Mouse (Mus musculus): ENCODE measurements around the gene Arhgdig. TPM values are rescaled to one million over a fixed set of nuclear protein-coding genes. Genes with fewer than 3 reads are reported as not detected.

The Arhgdig gene
- total RNA-seq (2021): 1 to 10 TPM; 1.2 to 2.2 TPM
- long read RNA-seq, experiment 1, partial matches to known transcripts: 0 of 2 reads
- long read RNA-seq, experiment 1, other reads (novel, unspliced or antisense): 0 of 2 reads
- long read RNA-seq, experiment 2, partial matches to known transcripts: 0 of 3 reads
- long read RNA-seq, experiment 2, other reads (novel, unspliced or antisense): 0 of 3 reads

DNA sequence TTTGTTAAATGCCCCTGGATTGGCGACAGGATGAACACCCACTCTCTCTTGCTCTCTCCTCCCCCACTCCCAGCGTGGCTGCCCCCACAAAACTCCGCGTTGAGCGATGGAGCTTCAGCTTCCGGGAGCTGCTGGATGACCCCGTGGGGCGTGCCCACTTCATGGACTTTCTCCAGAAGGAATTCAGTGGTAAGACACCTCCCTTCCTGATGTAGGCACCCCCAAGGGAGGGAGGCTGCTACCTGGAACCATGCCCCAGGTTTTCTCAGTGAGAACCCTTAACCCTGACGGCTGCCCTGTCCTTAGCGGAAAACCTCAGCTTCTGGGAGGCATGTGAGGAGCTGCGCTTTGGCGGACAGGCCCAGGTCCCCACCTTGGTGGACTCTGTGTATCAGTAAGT is at the start of gene Arhgdig:
Gene Arhgdig, minus strand, starts transcription at position 101 of the 400 bp plus-strand sequence.
- DNase-seq: no peak

DNA sequence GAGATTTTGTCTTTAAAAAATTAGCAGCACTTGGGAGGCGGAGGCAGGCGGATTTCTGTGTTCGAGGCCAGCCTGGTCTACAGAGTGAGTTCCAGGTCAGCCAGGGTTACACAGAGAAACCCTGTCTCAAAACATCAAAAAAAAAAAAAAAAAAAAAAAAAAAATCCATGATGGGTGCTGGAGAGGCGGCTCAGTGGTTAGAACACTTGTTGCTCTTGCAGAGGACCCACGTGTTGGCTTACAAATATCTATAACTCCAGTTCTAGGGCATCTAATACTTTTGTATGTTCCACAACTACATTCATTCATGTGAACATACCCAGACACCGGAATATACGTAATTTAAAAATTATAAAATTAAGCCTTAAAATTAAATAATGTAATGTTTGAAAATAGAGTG is 47.7 kb upstream of the Arhgdig start:
- DNase-seq: no peak

DNA sequence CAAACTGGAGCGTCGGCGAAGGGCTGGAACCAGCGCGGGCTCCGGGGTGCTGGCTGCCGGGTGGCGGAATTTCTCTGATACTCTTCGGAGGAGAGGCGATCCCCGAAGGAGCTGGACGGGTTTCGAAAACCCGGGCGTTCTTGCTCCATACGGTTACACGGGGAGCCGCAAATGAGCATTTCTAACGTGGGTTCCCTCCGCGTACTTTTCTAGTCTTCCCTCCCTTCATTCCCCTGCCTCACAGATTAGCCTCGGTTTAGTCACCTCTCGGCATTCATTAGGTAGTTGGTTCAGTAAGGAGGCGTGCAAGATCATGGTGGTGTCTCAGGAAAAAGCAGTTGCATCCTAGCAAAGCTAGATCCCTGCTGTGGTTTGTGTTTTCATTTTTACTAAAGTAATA is 45.8 kb upstream of the Arhgdig start:
- DNase-seq: no peak

DNA sequence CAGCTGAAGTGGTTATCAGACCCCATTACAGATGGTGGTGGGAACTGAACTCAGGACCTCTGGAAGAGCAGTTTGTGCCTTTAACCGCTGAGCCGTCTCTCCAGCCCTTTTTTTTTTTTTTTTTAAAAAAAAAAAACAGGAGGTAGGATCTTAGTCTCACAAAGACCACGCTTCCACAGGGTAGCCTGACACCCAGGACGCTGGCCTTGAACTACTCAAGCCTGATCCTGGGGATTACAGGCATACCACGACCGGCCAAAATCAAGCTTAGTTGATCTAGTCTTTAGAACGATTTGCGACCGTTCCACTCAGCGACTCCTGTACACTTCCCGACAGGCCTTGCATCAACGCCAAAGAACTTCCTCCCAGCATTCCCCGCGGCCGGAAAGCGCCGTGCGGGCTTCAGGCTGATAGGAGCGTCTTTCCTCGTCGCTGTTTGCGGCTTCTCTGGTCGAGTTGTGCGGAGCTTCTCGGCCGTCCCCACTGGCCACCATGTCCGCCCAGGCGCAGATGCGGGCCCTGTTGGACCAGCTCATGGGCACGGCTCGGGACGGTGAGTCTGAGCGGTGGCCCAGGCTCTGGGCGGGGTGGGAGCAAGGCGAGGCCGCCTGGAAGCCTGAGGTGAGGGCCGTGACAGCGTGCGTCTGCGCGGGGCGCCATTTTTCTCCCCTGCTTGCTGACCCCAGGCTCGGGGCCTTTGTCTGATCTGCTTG is 45.1 kb upstream of the Arhgdig start, which contains the start of gene Luc7l:
Gene Luc7l, plus strand, starts transcription at position 358 of the 713 bp plus-strand sequence.
- DNase-seq: peak; percentile 92

DNA sequence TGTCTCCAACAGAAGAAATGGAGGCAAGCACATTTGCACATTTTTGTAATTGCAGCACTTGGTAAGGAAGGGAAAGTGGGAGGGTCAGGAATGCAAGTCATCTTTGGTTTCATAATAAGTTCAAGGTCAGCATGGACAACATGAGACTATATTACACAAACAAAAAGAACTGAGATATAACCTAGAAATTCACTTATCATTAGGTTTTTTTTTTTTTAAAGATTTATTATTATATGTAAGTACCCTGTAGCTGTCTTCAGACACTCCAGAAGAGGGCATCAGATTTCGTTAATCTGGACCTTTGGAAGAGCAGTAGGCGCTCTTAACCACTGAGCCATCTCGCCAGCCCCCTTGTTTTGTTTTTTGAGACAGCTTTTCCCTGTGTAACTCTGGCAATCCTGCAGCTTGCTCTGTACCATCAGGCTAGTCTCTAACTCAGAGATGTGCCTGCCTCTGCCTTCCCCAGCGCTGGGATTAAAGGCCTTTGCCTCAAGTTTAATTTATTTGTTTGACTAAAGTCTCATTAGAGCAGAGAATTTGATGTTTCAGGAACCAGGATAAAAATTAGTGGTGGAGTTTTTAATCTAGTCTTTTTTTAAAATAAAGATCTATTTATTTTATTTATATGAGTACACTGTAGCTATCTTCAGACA is 44.4 kb upstream of the Arhgdig start:
- no peak for DNase-seq

DNA sequence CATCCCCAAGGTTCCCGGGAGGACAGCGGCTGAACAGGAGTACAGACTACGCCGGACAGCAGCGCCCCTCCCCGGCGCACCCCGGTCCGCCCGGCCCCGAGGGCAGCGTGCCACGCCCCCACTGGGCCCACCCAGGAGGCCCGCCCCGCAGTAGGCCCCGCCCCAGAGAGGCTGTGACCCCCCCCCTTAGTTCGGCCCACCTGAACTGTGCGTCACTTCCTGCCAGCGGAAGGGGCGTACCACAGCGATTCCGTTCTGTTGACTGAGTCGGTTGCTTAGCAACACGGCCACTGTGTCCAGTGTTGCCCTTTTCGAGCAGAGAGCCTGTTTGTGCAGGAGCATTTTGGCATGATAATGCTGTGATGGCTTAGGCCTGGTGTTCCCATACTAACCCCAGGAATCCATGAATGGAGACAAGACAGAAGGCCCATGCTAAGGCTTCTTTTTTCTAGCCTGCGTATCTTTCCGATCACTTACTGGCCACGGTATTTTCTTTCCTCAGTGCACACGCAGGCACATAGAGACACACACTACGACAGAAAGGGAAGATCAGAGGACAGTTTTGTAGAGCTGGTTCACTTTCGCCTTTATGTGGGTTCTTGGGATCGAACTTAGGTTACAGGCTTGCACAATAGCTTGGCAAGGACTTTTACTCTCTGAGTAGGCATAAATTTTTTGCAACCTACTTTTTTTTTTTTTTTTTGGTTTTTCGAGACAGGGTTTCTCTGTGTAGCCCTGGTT is 36.7 kb upstream of the Arhgdig start, which contains the start of gene Fam234a:
Gene Fam234a, minus strand, starts transcription at position 142 of the 741 bp plus-strand sequence.
- peak; percentile 97 for DNase-seq

DNA sequence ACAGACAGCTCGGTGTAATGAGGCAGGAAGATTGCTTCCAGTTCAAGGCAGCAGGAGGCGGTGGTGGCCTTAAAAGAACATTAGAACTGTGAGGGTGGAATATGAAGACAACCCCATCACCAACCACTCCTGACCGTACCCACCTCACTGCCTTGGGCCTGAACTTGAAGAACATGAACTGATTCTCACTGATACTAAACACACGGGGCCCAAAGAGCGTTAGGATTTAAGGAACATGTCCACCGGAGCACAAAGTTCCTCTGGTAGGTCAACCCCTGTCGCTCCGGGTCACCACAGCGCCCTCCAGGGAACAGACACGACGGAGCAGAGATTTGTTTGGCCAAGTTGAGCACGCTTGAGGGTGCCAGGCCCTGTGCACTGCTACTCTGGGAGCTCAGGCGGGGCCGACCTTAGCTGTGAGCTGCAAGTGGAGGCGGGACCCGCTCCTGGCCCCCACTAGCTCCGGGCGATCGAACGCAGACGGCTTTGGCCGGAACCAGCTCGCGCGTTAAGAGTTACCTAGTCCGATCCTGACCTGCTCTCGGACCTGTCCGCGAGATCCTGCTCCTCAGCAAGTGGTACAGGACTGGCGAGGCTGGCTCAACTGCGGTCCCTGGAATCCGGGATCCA is 36.0 kb upstream of the Arhgdig start:
- peak; percentile 76 for DNase-seq

DNA sequence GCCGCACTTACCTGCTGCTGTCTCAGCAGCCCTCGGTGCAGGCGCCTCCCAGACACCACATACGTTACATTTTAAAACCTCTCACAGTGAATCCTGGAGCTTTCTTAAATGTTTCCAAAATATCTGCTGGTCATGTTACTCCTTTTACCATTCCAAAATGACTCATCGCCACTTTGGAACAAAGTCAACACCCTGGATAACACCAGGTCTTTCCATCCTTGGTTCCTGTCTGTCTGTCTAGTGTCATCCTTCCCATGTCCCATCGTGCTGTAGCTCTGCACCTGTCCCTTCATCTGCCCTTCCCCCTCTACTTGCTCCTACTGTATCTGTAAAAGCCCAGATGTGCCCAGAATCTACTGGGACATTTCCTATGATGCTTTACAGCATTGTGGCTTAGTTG is 33.4 kb upstream of the Arhgdig start:
- DNase-seq: no peak

DNA sequence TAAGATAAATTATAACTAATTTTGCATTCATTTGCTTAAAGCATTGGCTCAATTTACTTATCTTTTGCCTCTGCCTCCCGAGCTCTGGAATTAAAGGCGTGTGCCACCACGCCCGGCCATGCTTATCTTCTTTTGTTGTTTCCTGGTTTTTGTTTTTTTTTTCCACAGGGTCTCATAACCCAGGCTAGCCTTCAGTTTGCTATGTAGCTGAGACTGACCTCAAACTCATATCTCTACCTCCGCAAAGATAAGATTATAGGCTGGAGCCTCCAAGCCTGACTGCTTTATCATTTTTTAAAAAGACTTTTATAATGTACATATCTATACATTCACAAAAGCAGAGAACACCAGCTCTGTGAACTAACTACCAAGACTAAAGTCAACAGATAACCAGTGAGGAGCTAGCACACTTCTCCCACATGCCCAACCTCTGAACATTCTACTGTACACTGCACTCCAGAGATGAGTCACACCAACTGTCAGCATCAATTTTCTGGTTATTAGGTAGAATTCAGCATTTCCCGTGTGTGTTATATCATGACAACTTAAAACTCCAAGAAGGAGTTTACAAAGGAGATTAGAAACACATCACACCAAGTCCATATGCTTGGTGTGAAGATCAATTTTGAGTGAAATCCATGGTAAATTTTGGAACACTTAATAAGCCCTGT is 32.7 kb upstream of the Arhgdig start:
- no peak for DNase-seq

DNA sequence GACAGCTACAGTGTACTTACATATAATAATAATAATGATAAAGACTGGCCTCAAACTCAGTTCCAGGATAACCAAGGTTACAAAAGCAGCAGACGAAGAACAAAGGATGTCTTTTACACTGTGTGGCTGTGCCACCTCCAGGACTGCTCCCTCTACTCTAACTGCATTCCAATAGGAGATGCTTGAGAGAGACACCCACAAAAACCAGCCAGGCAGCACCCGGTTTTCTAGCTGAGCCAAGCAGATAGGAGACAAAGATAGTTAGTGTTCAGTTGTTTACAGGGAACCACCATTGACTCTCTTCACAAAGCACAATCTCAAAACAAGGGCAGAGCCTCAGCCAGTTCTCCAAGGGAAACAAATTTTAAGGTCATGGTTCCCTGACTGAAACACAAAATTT is 32.0 kb upstream of the Arhgdig start:
- DNase-seq: no peak

DNA sequence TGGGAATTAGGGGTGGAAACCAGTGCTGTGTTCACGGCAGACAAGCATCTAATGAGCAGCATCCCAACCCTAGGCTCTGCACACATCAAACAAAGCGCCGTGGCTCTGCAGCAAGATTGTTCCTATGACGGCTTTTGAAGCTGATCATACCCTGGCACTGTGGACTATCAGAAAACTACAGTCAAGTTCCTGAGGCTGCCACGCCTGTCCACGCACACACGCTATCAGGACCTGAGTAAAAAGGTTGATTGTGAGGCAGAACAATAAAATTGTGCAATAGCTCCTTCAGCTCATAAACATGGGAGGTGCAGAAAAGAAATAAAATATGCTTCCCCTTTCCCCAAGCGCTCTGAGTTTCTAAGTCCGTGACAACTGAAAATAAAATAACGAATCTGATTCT is 30.1 kb upstream of the Arhgdig start:
- DNase-seq: no peak

DNA sequence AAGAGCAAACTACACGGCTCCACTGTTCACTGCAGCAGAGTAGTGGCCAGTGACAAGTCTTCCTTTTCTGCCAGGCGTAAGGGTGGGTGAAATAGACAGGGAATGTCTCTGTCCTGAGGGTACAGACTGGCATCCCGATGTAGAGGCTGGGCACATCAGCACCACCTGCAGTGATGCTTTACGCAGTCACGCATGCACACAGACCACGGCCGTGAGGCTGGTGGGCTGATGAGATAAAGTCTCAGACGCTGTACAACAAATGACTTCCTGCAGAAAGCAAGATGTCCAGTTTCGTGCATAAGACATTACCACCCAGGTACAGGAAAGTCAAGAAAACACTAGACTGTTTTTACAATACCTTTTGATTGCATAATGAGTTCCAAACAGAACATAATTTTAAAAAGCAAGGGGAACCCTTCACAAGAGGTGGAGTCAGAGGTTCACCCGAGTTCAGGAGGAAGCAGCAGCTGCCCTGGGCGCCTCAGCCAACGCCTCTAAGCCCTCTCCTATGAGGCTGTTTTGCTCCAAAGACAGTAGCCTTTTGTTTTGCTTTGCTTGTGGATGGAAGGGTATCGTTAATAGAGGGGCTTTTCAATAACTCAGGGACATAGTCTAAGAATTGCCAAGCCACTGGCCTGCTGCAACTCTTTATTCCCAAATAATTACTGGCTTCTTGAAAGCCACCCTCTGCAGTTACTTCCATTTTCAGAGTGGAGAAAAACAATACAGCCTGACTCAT is 27.7 kb upstream of the Arhgdig start:
- no peak for DNase-seq

DNA sequence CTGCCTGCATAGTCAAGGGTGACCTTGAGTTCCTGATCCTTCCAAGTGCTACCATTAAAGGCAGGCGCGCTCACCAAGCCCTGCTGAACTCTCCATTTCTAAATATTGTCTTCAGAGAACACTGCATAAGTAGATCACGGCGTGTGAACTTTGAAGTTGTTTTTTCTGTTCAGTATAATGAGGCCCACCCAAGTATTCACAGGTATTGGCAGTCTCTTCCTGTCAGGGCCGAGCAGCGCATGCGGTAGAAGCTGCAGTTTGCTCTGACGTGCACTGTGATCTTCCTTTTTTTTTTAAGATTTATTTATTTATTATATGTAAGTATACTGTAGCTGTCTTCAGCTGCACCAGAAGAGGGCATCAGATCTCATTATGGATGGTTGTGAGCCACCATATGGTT is 26.8 kb upstream of the Arhgdig start:
- DNase-seq: no peak

DNA sequence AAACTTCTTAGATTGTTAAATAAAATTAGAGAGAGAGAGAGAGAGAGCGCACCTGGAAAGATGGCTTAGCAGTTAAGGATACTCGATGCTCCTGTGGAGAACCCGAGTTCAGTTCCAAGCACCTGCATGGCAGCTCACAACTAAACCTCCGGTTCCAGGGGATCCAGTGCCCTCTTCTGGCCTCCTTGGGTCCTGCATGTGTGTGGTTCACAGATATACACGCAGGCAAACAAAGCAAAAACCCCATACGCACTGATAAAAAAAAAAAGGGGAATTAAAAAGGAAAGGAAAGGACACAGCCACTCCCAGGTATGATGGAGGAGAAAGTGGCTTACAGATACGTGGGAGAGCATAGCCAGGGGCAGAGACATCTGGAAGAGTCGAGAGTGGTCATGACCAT is 25.3 kb upstream of the Arhgdig start:
- no peak for DNase-seq

DNA sequence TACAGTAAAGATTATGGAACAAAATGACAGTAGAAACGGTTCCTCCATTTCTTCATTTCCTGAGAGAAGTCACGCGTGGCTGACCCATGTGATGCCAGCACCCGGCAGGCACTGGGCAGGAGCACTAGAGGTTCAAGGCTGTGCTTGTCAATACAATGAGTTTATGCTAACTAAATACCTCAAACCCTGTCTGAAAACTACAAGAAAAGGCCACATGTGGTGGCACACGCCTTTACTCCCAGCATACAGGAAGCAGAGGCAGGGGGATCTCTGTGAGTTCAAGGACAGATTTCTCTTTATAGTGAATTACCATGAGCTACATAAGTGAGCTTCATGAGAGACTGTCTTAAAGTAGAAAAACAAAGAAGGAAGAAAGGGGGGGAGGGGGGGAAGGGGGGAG is 23.6 kb upstream of the Arhgdig start:
- DNase-seq: no peak

DNA sequence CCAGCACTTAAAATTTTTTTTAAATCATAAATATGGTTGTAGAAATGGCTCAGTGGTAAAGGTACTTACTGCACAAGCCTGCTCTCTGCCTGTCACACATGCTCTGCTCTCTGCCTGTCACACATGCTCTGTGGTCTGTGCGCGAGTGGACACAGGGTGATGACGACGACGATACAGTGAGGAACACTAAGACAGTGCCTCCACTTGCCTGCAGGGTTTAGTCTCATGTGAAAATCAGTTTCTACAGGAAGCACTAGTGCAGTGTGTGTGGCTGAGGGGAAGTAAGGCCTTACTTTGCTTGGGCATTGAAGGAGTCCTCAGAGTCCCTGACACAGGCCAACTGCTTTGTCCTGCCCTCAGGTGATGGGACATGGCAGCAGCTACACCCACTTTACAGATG is 22.2 kb upstream of the Arhgdig start:
- DNase-seq: no peak

DNA sequence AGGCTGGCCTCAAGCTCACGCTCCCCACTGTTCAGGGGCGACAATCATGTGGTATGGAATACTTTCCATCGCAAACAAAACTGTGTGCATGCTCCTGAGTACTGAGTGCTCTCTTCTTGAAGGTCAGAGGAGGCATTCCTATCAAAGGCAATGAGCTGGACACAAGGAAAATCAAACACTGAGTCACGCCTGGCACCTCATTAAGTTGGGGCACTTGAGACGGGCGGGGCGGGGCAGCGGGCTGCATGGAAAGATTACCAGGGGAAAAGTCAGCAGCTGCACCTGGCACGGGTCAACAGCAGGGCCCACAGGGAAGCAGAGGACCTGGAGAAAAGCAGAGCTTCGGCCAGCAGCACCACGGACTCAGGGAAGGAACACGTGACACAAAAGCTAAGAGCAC is 17.6 kb upstream of the Arhgdig start:
- DNase-seq: no peak

DNA sequence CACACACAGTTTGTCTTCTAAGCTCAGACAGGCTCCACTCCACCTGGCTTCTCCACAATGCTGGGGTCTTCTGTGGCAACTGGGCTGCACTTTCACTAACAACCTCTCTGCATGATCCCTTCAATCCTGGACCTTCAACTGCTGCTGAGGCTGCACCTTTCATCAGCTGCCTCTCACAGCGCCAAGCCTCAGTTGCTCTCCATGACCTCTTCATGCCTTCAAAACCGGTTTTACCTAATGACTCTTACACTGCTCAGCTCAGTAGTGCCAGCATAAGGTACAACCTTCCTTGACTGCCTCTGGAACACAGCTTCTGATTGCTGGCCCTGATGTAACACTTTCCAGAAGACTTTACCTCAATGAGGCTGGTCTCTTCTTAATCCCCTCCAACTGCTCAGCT is 13.9 kb upstream of the Arhgdig start:
- no peak for DNase-seq

DNA sequence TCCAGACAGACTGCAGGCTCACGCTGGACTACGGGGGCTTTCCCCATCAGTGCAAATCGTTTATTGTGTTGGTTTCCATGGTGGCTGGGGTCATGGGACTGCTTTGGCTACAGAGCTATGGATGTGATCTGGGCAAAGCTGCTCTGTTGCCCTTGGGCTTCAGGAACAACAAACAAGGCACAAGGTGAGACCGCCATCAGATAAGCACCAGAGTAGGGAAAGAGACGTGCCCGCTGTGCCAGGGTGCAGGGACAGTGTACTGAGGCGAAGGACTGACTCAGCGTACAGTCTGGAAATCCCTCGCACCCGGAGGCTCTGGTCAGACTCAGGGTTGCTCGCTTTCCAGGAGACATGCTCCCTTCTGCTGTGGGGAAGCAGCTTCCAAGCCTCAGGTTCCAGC is 5.1 kb upstream of the Arhgdig start:
- DNase-seq: no peak

DNA sequence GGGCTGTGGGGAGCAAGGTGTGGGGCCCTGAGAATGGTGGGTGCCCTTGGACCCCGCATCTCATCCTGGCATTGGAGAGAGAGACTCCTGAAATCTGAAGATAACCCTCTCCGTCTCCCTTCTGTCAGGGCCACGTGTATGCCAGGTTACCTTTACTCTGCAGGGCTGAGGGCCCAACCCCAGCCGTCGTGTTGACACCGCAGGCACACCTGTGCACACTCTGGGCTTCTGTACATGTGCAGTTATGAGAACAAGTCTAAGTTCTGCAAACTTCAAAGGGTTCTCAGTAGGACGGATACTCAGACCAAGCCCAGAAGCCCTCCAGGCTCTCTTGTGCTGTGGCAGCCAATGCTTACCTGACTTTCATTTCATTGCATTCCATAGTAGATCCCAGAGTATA is 4.7 kb upstream of the Arhgdig start:
- DNase-seq: no peak

DNA sequence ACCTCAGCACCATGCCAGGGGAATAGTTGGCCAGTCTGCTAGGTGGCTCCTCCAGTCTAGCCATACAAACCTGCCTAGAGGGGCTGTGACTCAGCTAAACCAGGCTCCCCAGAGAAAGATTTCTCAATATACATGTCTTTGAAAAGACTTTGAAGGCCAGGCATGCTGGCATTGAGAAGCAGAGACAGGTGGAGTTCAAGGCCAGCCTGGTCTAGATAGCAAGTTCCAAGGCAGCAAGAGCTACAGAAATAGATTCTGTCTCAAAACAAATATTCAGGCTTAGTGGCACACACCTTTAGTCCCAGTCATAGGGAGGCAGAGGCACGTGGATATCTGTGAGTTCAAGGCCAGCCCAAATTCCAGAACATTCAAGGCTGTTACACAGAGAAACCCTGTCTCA is 1.2 kb downstream of the Arhgdig start:
- DNase-seq: no peak
